Mouse (Mus musculus) forebrain, embryonic 11.5 days (tissue): ENCODE results near the gene Txn2. TPM values are rescaled to one million over a fixed set of nuclear protein-coding genes. Genes with fewer than 3 reads are reported as not detected.

Source experiments
- ATAC-seq: fragments of 200-750 bp; cut with Nextera tagmentation; replicated peaks from 2 replicates; pipeline ENCODE4 v1.8.0; 2017; ENCODE audit warnings: moderate TSS enrichment; ENCODE audit not compliant: low FRiP score
- DNase-seq: peaks from one replicate; pipeline ENCODE4 v3.0.0-alpha.2; 2017; ENCODE audit warnings: low spot score
- H3K27ac ChIP-seq: fragments of 300-500 bp; sonication (generic); 2 replicates; pipeline ENCODE4 v1.5.1; 2014; ENCODE audit warnings: low read depth, low read length
- H3K27me3 ChIP-seq: fragments of 300-500 bp; sonication (generic); 2 replicates; pipeline ENCODE4 v1.6.1; 2014; ENCODE audit warnings: mild to moderate bottlenecking, low read length, mixed read lengths; ENCODE audit not compliant: control insufficient read depth, insufficient read depth
- H3K36me3 ChIP-seq: fragments of 300-500 bp; sonication (generic); 2 replicates; pipeline ENCODE4 v1.6.1; 2014; ENCODE audit warnings: mild to moderate bottlenecking, low read length, moderate library complexity, mixed read lengths; ENCODE audit not compliant: control insufficient read depth, insufficient read depth
- H3K4me1 ChIP-seq: fragments of 300-500 bp; sonication (generic); replicated peaks from 2 replicates; pipeline ENCODE4 v1.6.1; 2014; ENCODE audit warnings: low read length, mixed read lengths; ENCODE audit not compliant: control insufficient read depth, insufficient read depth
- H3K4me2 ChIP-seq: fragments of 300-500 bp; sonication (generic); 2 replicates; pipeline ENCODE4 v1.6.1; 2014; ENCODE audit warnings: low read depth, mild to moderate bottlenecking, low read length, moderate library complexity, mixed read lengths; ENCODE audit not compliant: severe bottlenecking
- H3K4me3 ChIP-seq: fragments of 300-500 bp; sonication (generic); 2 replicates; pipeline ENCODE4 v1.5.1; 2014; ENCODE audit warnings: low read depth, low read length
- H3K9ac ChIP-seq: fragments of 300-500 bp; sonication (generic); 2 replicates; pipeline ENCODE4 v1.6.1; 2014; ENCODE audit warnings: low read length
- H3K9me3 ChIP-seq: fragments of 300-500 bp; sonication (generic); 2 replicates; pipeline ENCODE4 v1.6.1; 2016; ENCODE audit warnings: low read length, mixed read lengths; ENCODE audit not compliant: control insufficient read depth
- WGBS: fragments of 180-500 bp; shearing (Covaris S2); extraction: QIAGEN DNeasy Blood & Tissue Kit; methylation state at CpG from one replicate; pipeline ENCODE4 v1.1.7; 2014; 5-methylcytosine and 5-hydroxymethylcytosine counted together
- polyA plus RNA-seq: library from polyadenylated mRNA; unstranded; fragments of >200 nt; fragmentation: Nextera tagmentation; extraction: Ambion mirVana; gene quantifications from 2 replicates; pipeline ENCODE4 v1.2.1, GENCODE M21; 2014

Txn2 gene
- polyA plus RNA-seq, 1 experiment from 2014 or later, result 232 TPM

GRCm38 (mm10) chr15:77930986-77931688 lies 2.3 kb upstream of the Txn2 start:
- Histone ChIP-seq H3K36me3 (no peaks in the 10 kb centered on the region; the same call in 1 of the 2 replicates), H3K4me2 (no peak overlapping the region), H3K27ac (no peak overlapping the region), H3K9me3 (no peaks in the 10 kb centered on the region), H3K4me1 (0 out of 2 replicates have a peak, but pooled peaks cover 2% of the 10 kb centered on the region), H3K9ac (no peak overlapping the region), H3K4me3 (no peak overlapping the region), H3K27me3 (no peaks in the 10 kb centered on the region)
- DNase-seq (no peak), ATAC-seq (no peak)
- WGBS, result 82% methylated on average over 6 of the region's 6 CpGs

- 58% methylated on average over 8 of the region's 8 CpGs for WGBS
- no peak for ATAC-seq
These were observed 998 bp upstream of the Txn2 start for GRCm38 (mm10) chr15:77929804-77930203.

GRCm38 (mm10) chr15:77928091-77928490 lies 715 bp downstream of the Txn2 start:
- 0 out of 2 replicates have a peak, but pooled peaks cover 2% of the 10 kb centered on the region for H3K4me1 ChIP-seq
- 28% methylated on average over 4 of the region's 4 CpGs for WGBS
- no peaks in the 10 kb centered on the region for H3K9me3 ChIP-seq
- DNase-seq, result no peak
- H3K36me3 ChIP-seq, result no peaks in the 10 kb centered on the region; the same call in 1 of the 2 replicates
- H3K4me3 ChIP-seq, result peak overlapping the region; percentile 71
- H3K4me2 ChIP-seq, result peak overlapping the region; percentile 60
- no peak for ATAC-seq
- H3K27me3 ChIP-seq, result no peaks in the 10 kb centered on the region
- H3K9ac ChIP-seq, result peak overlapping the region; percentile 72
- H3K27ac ChIP-seq, result no peak overlapping the region

More at GRCm38 (mm10) chr15:77929804-77930203, 998 bp upstream of the Txn2 start:
- peak overlapping the region; percentile 70 for H3K4me2 ChIP-seq
- H3K9me3 ChIP-seq, result no peaks in the 10 kb centered on the region
- no peaks in the 10 kb centered on the region; the same call in 1 of the 2 replicates for H3K36me3 ChIP-seq
- no peak for DNase-seq
- H3K27ac ChIP-seq, result no peak overlapping the region
- 0 out of 2 replicates have a peak, but pooled peaks cover 2% of the 10 kb centered on the region for H3K4me1 ChIP-seq
- H3K9ac ChIP-seq, result peak overlapping the region; percentile 61; the same call in 1 of the 2 replicates
- H3K4me3 ChIP-seq, result peak overlapping the region; percentile 71
- no peaks in the 10 kb centered on the region for H3K27me3 ChIP-seq

GRCm38 (mm10) chr15:77926921-77927320 lies 1.9 kb downstream of the Txn2 start:
- Histone ChIP-seq H3K4me2 (no peak overlapping the region), H3K9ac (no peak overlapping the region), H3K36me3 (peaks cover 2% of the 10 kb centered on the region; the same call in 1 of the 2 replicates), H3K4me3 (no peak overlapping the region), H3K27me3 (no peaks in the 10 kb centered on the region), H3K9me3 (no peaks in the 10 kb centered on the region), H3K27ac (no peak overlapping the region), H3K4me1 (0 out of 2 replicates have a peak, but pooled peaks cover 2% of the 10 kb centered on the region)
- no peak for ATAC-seq
- 95% methylated on average over 5 of the region's 5 CpGs for WGBS
- DNase-seq, result no peak

- WGBS, result 94% methylated on average over 2 of the region's 2 CpGs
- H3K36me3 ChIP-seq, result peaks cover 2% of the 10 kb centered on the region; the same call in 1 of the 2 replicates
These were observed 3.6 kb downstream of the Txn2 start for GRCm38 (mm10) chr15:77925195-77925594.

GRCm38 (mm10) chr15:77923267-77924035 lies 5.4 kb downstream of the Txn2 start:
- no peak overlapping the region for H3K27ac ChIP-seq
- no peaks in the 10 kb centered on the region for H3K9me3 ChIP-seq
- no peak overlapping the region for H3K4me3 ChIP-seq
- WGBS, result 76% methylated on average over 9 of the region's 9 CpGs
- H3K4me1 ChIP-seq, result 0 out of 2 replicates have a peak, but pooled peaks cover 2% of the 10 kb centered on the region
- H3K36me3 ChIP-seq, result peaks cover 2% of the 10 kb centered on the region; the same call in 1 of the 2 replicates
- H3K4me2 ChIP-seq, result no peak overlapping the region
- no peaks in the 10 kb centered on the region for H3K27me3 ChIP-seq
- no peak overlapping the region for H3K9ac ChIP-seq
- ATAC-seq (no peak), DNase-seq (no peak)

More at GRCm38 (mm10) chr15:77925195-77925594, 3.6 kb downstream of the Txn2 start:
- Histone ChIP-seq H3K4me1 (0 out of 2 replicates have a peak, but pooled peaks cover 2% of the 10 kb centered on the region), H3K4me3 (no peak overlapping the region), H3K9me3 (no peaks in the 10 kb centered on the region), H3K9ac (no peak overlapping the region), H3K27ac (no peak overlapping the region), H3K27me3 (no peaks in the 10 kb centered on the region), H3K4me2 (no peak overlapping the region)
- ATAC-seq (no peak), DNase-seq (no peak)

- peaks cover 2% of the 10 kb centered on the region; the same call in 1 of the 2 replicates for H3K36me3 ChIP-seq
- 84% methylated on average over 9 of the region's 9 CpGs for WGBS
These were observed 6.1 kb downstream of the Txn2 start for GRCm38 (mm10) chr15:77922710-77923109.

GRCm38 (mm10) chr15:77921636-77922035 lies 7.2 kb downstream of the Txn2 start:
- peaks cover 2% of the 10 kb centered on the region; the same call in 1 of the 2 replicates for H3K36me3 ChIP-seq
- WGBS, result 89% methylated on average over 6 of the region's 6 CpGs
- no peak for ATAC-seq

More at GRCm38 (mm10) chr15:77922710-77923109, 6.1 kb downstream of the Txn2 start:
- Histone ChIP-seq H3K4me3 (no peak overlapping the region), H3K27me3 (no peaks in the 10 kb centered on the region), H3K4me2 (no peak overlapping the region), H3K9me3 (no peaks in the 10 kb centered on the region), H3K9ac (no peak overlapping the region), H3K27ac (no peak overlapping the region), H3K4me1 (0 out of 2 replicates have a peak, but pooled peaks cover 2% of the 10 kb centered on the region)
- no peak for ATAC-seq
- DNase-seq, result no peak

More at GRCm38 (mm10) chr15:77921636-77922035, 7.2 kb downstream of the Txn2 start:
- H3K9me3 ChIP-seq, result no peaks in the 10 kb centered on the region
- DNase-seq, result no peak
- H3K27ac ChIP-seq, result no peak overlapping the region
- H3K4me1 ChIP-seq, result no peaks in the 10 kb centered on the region
- no peaks in the 10 kb centered on the region for H3K27me3 ChIP-seq
- H3K4me3 ChIP-seq, result no peak overlapping the region
- H3K9ac ChIP-seq, result no peak overlapping the region
- no peak overlapping the region for H3K4me2 ChIP-seq
